Mouse (Mus musculus) gastrocnemius, adult 2 months (tissue): Measurements from ENCODE around the gene Nfkb1. TPM values are rescaled to one million over a fixed set of nuclear protein-coding genes. Genes with fewer than 3 reads are reported as not detected.

Source experiments
- DNase-seq: peaks from one replicate; pipeline ENCODE4 v3.0.0; 2022
- H3K27ac ChIP-seq: fragments of 200-600 bp; 2 replicates; pipeline ENCODE4 v1.8.1; 2022; ENCODE audit warnings: mild to moderate bottlenecking
- H3K4me3 ChIP-seq: fragments of 200-600 bp; 2 replicates; pipeline ENCODE4 v1.8.1; 2022; ENCODE audit warnings: mild to moderate bottlenecking, moderate library complexity
- CTCF ChIP-seq: fragments of 200-600 bp; IDR thresholded peaks from 2 replicates; pipeline ENCODE4 v1.8.1; 2022; ENCODE audit warnings: antibody characterized with exemption, mild to moderate bottlenecking, moderate library complexity
- intact Hi-C: fragments of 180-260 bp; cut with DNase I; formaldehyde crosslinking; loops from one replicate; pipeline ENCODE4 v1.15.1; 2025
- long read RNA-seq, 2 experiments: library from polyadenylated mRNA; stranded (forward); transcript quantifications; one replicate each; pipeline ENCODE4 v2.0.0; 2021
- total RNA-seq, 2 experiments: library from RNA; stranded (reverse); gene quantifications; 2 replicates each; pipeline ENCODE4 v1.2.3; 2021

Nfkb1 gene
- 10 to 100 TPM; 19.9 to 22.1 TPM for total RNA-seq
- long read RNA-seq, experiment 1, full-length matches to known transcripts, result 6 of 13 reads
- long read RNA-seq, experiment 1, partial matches to known transcripts, result 3 of 13 reads
- long read RNA-seq, experiment 1, other reads (novel, unspliced or antisense), result 4 of 13 reads
- long read RNA-seq, experiment 2, full-length matches to known transcripts, result 9 of 15 reads
- long read RNA-seq, experiment 2, partial matches to known transcripts, result 2 of 15 reads
- long read RNA-seq, experiment 2, other reads (novel, unspliced or antisense), result 4 of 15 reads

- Histone ChIP-seq H3K27ac (peak within 1 kb of the TSS; percentile 96), H3K4me3 (peak within 1 kb of the TSS; percentile 97)
- intact Hi-C loops, result loop anchor here (10.0 kb wide), 1 partner anchor 267 kb away; the partner anchor contains the start of gene Cisd2
- DNase-seq, result peak; percentile 79
- no peak for TF ChIP-seq CTCF
Observed at GRCm38 (mm10) chr3:135691191-135692131, at the start of gene Nfkb1. Gene Nfkb1 (minus strand): TSS chr3:135691547.

GRCm38 (mm10) chr3:135740711-135741110, 49.4 kb upstream of the Nfkb1 start:
- no peak for TF ChIP-seq CTCF
- intact Hi-C loops, result no loop called here
- no peak for DNase-seq
- Histone ChIP-seq H3K27ac (no peak overlapping the region), H3K4me3 (no peak overlapping the region)

- Histone ChIP-seq H3K4me3 (no peak overlapping the region), H3K27ac (no peak overlapping the region)
- intact Hi-C loops, result loop anchor here (5.0 kb wide), 2 partner anchors 332 to 442 kb away; no protein-coding TSS in a partner anchor
- no peak for TF ChIP-seq CTCF
- no peak for DNase-seq
Observed at GRCm38 (mm10) chr3:135734736-135735135, 43.4 kb upstream of the Nfkb1 start.

GRCm38 (mm10) chr3:135732747-135733445, 41.5 kb upstream of the Nfkb1 start:
- no peak overlapping the region for H3K27ac ChIP-seq
- TF ChIP-seq CTCF, result no peak
- no peak for DNase-seq
- H3K4me3 ChIP-seq, result no peak overlapping the region
- intact Hi-C loops, result loop anchor here (5.0 kb wide), 2 partner anchors 331 to 441 kb away; no protein-coding TSS in a partner anchor

- Histone ChIP-seq H3K27ac (no peak overlapping the region), H3K4me3 (no peak overlapping the region)
- DNase-seq, result peak; percentile 88
- TF ChIP-seq CTCF, result peak; percentile 95
- intact Hi-C loops, result loop anchor here (1.0 to 5.0 kb wide), 3 partner anchors 101 to 439 kb away; no protein-coding TSS in a partner anchor
Observed at GRCm38 (mm10) chr3:135731292-135732047, 40.1 kb upstream of the Nfkb1 start.

GRCm38 (mm10) chr3:135730790-135731189, 39.4 kb upstream of the Nfkb1 start:
- TF ChIP-seq CTCF, result no peak
- intact Hi-C loops, result loop anchor here (1.0 to 5.0 kb wide), 3 partner anchors 100 to 438 kb away; no protein-coding TSS in a partner anchor
- no peak for DNase-seq
- H3K4me3 ChIP-seq, result peak overlapping the region; percentile 53
- peak overlapping the region; percentile 38 for H3K27ac ChIP-seq

GRCm38 (mm10) chr3:135729575-135729974, 38.2 kb upstream of the Nfkb1 start:
- no peak for TF ChIP-seq CTCF
- intact Hi-C loops, result loop anchor here (5.0 kb wide), 1 partner anchor 447 kb away; the partner anchor contains the start of gene Bdh2
- Histone ChIP-seq H3K27ac (peak overlapping the region; percentile 80), H3K4me3 (no peak overlapping the region; the same call in 1 of the 2 replicates)
- peak; percentile 77 for DNase-seq

- intact Hi-C loops, result loop anchor here (5.0 kb wide), 1 partner anchor 447 kb away; the partner anchor contains the start of gene Bdh2
- no peak for TF ChIP-seq CTCF
- Histone ChIP-seq H3K27ac (peak overlapping the region; percentile 80), H3K4me3 (no peak overlapping the region)
- peak; percentile 66 for DNase-seq
Observed at GRCm38 (mm10) chr3:135728900-135729299, 37.6 kb upstream of the Nfkb1 start.

GRCm38 (mm10) chr3:135727339-135727738, 36.0 kb upstream of the Nfkb1 start:
- Histone ChIP-seq H3K4me3 (no peak overlapping the region), H3K27ac (no peak overlapping the region)
- DNase-seq, result no peak
- no peak for TF ChIP-seq CTCF
- intact Hi-C loops, result loop anchor here (5.0 kb wide), 1 partner anchor 445 kb away; the partner anchor contains the start of gene Bdh2

GRCm38 (mm10) chr3:135726521-135727275, 35.4 kb upstream of the Nfkb1 start:
- no peak for DNase-seq
- no peak overlapping the region for H3K27ac ChIP-seq
- intact Hi-C loops, result loop anchor here (5.0 kb wide), 1 partner anchor 444 kb away; the partner anchor contains the start of gene Bdh2
- TF ChIP-seq CTCF, result no peak
- no peak overlapping the region for H3K4me3 ChIP-seq
